Mouse (Mus musculus) central nervous system, embryonic 14 days (tissue): Measurements from ENCODE around the gene Trim30a. TPM values are rescaled to one million over a fixed set of nuclear protein-coding genes. Genes with fewer than 3 reads are reported as not detected.

Source experiments
- polyA plus RNA-seq: library from polyadenylated mRNA; depleted of rRNA; stranded (reverse); fragments of >200 nt; gene quantifications from 2 replicates; pipeline ENCODE4 v1.2.3, GENCODE M21; 2012; rRNA removed

The Trim30a gene
- 1.7 and 1.9 TPM in 2 replicates for polyA plus RNA-seq

GRCm38 (mm10) chr7:104465065-104465744, at the start of gene Trim30a:
Gene Trim30a (minus strand): TSS chr7:104465193.

DNA sequence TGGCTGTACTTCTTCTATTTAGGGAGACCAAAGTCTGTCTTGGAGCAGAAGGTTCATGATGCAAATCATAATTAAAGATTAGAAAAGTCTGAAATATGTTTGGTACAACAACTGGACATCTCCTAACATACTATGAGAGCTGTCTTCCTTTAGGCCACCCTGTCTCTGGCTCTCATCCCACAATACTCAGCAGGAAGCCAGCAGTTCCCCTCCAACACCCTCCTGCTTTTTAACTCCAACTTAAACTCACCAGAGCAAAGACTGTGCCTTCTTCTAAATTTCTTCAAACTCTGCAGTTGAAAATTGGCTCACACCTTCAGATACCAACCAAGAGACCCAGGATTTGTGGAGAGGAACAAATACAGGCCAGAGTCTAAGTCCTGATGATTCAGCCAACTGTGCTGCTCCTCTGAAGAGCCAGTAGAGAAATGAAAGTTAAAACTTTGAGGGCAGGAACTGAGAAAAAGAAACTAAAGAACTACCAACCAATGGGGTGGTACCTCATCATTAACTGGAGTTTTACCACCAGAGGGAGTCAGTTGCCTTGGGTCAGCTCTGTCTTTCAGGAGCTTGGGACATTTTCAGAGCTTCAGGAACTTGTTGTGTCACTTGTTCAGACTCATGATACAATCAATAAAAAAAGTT, 42.5 kb upstream of the Trim30a start, which contains the start of gene Trim30d:
Trim30d (minus strand) TSS at position 429 of the 645 bp plus-strand sequence.

GRCm38 (mm10) chr7:104400698-104401097, 64.3 kb downstream of the Trim30a start, which contains the start of gene Trim30c:
Gene Trim30c (minus strand): TSS chr7:104400837.

GRCm38 (mm10) chr7:104369736-104370414, 95.1 kb downstream of the Trim30a start, which contains the start of gene Trim30b:
Gene Trim30b (minus strand): TSS chr7:104369884.

Other genes starting within 250 kb of the Trim30a start
- 0.45 and 0.96 TPM in 2 replicates for gene Trim6, start 246.4 kb downstream of the Trim30a start, polyA plus RNA-seq
- 2.0 and 2.7 TPM in 2 replicates for gene Trim34a, start 220.7 kb downstream of the Trim30a start, polyA plus RNA-seq
- 0.17 and 0.24 TPM in 2 replicates for gene Trim5, start 177.1 kb downstream of the Trim30a start, polyA plus RNA-seq
- gene Trim12a, start 149.7 kb downstream of the Trim30a start, polyA plus RNA-seq, result 3.3 and 5.3 TPM in 2 replicates
- gene Trim34b, start 135.7 kb downstream of the Trim30a start, polyA plus RNA-seq, result 0.02 TPM in 1 of 2 replicates, not detected in the other
- 2.0 and 2.6 TPM in 2 replicates for gene Trim12c, start 111.8 kb downstream of the Trim30a start, polyA plus RNA-seq
- 0.10 and 0.14 TPM in 2 replicates for gene Trim30b, start 95.3 kb downstream of the Trim30a start, polyA plus RNA-seq
- gene Trim30c, start 64.4 kb downstream of the Trim30a start, polyA plus RNA-seq, result 0.10 and 0.18 TPM in 2 replicates
- 0.69 and 0.84 TPM in 2 replicates for gene Trim30d, start 42.7 kb upstream of the Trim30a start, polyA plus RNA-seq
- gene Olfr651, start 84.9 kb upstream of the Trim30a start, polyA plus RNA-seq, result not detected in 2 replicates
- gene Olfr652, start 95.7 kb upstream of the Trim30a start, polyA plus RNA-seq, result not detected in 2 replicates
- not detected in 2 replicates for gene Olfr653, start 112.1 kb upstream of the Trim30a start, polyA plus RNA-seq
- not detected in 2 replicates for gene Olfr654, start 121.8 kb upstream of the Trim30a start, polyA plus RNA-seq
- gene Olfr655, start 136.6 kb upstream of the Trim30a start, polyA plus RNA-seq, result 0.05 and 0.15 TPM in 2 replicates
- gene Olfr656, start 148.8 kb upstream of the Trim30a start, polyA plus RNA-seq, result not detected in 2 replicates
- not detected in 2 replicates for gene Olfr657, start 159.6 kb upstream of the Trim30a start, polyA plus RNA-seq
- 0.06 and 0.08 TPM in 2 replicates for gene Olfr658, start 182.1 kb upstream of the Trim30a start, polyA plus RNA-seq
- gene Olfr659, start 201.6 kb upstream of the Trim30a start, polyA plus RNA-seq, result not detected in 2 replicates
- not detected in 2 replicates for gene Olfr661, start 221.3 kb upstream of the Trim30a start, polyA plus RNA-seq